Mouse (Mus musculus): Measurements from ENCODE around the gene Rps6ka5.

The Rps6ka5 gene

GRCm38 (mm10) chr12:100726651-100727050 lies at the start of gene Rps6ka5:
Gene Rps6ka5 (minus strand): TSS chr12:100726983.
- no peak for DNase-seq

GRCm38 (mm10) chr12:100775911-100776581 lies 49.3 kb upstream of the Rps6ka5 start:
- DNase-seq = no peak

GRCm38 (mm10) chr12:100775291-100775690 lies 48.5 kb upstream of the Rps6ka5 start:
- no peak for DNase-seq

- no peak for DNase-seq
Observed at GRCm38 (mm10) chr12:100774756-100775155, 48.0 kb upstream of the Rps6ka5 start.

- DNase-seq = no peak
Observed at GRCm38 (mm10) chr12:100772230-100772984, 45.6 kb upstream of the Rps6ka5 start.

- DNase-seq = no peak
Observed at GRCm38 (mm10) chr12:100770765-100771164, 44.0 kb upstream of the Rps6ka5 start.

GRCm38 (mm10) chr12:100769871-100770270 lies 43.1 kb upstream of the Rps6ka5 start:
- DNase-seq = no peak

- no peak for DNase-seq
Observed at GRCm38 (mm10) chr12:100764329-100765018, 37.7 kb upstream of the Rps6ka5 start.

GRCm38 (mm10) chr12:100762663-100763425 lies 36.1 kb upstream of the Rps6ka5 start:
- DNase-seq = no peak

GRCm38 (mm10) chr12:100757427-100757826 lies 30.6 kb upstream of the Rps6ka5 start:
- DNase-seq = no peak

GRCm38 (mm10) chr12:100753716-100754115 lies 26.9 kb upstream of the Rps6ka5 start:
- no peak for DNase-seq

GRCm38 (mm10) chr12:100752977-100753376 lies 26.2 kb upstream of the Rps6ka5 start:
- DNase-seq = no peak

- no peak for DNase-seq
Observed at GRCm38 (mm10) chr12:100742468-100742867, 15.7 kb upstream of the Rps6ka5 start.

GRCm38 (mm10) chr12:100740313-100740712 lies 13.5 kb upstream of the Rps6ka5 start:
- no peak for DNase-seq

- DNase-seq = no peak
Observed at GRCm38 (mm10) chr12:100739011-100739570, 12.3 kb upstream of the Rps6ka5 start.

- DNase-seq = no peak
Observed at GRCm38 (mm10) chr12:100738498-100738897, 11.7 kb upstream of the Rps6ka5 start.

GRCm38 (mm10) chr12:100735581-100735980 lies 8.8 kb upstream of the Rps6ka5 start:
- no peak for DNase-seq

- no peak for DNase-seq
Observed at GRCm38 (mm10) chr12:100735156-100735555, 8.4 kb upstream of the Rps6ka5 start.

GRCm38 (mm10) chr12:100728646-100729485 lies 2.1 kb upstream of the Rps6ka5 start:
- peak; percentile 40 for DNase-seq

- no peak for DNase-seq
Observed at GRCm38 (mm10) chr12:100727891-100728290, 1.1 kb upstream of the Rps6ka5 start.

GRCm38 (mm10) chr12:100725458-100725786 lies 1.4 kb downstream of the Rps6ka5 start:
- DNase-seq = no peak
